Mouse (Mus musculus) naive thymus-derived CD4-positive, alpha-beta T cell, adult 2 months (primary cell): ENCODE measurements around the gene Bend6.

ENCODE experiments used
- DNase-seq: peaks from one replicate; pipeline ENCODE4 v3.0.0-alpha.2; 2011; ENCODE audit warnings: low read depth

The Bend6 gene

GRCm38 (mm10) chr1:33803323-33803722 lies 104.3 kb downstream of the Bend6 start:
- no peak for DNase-seq
